Mouse (Mus musculus) forebrain, embryonic 16.5 days (tissue): ENCODE data around the gene Prss46. TPM values are rescaled to one million over a fixed set of nuclear protein-coding genes. Genes with fewer than 3 reads are reported as not detected.
A peak's percentile ranks its signal among the peaks of the same experiment; 100 is the strongest.

Experiments
- ATAC-seq: fragments of 200-750 bp; cut with Nextera tagmentation; 2 replicates; pipeline ENCODE4 v1.8.0; 2017; ENCODE audit warnings: mild to moderate bottlenecking, moderate library complexity
- H3K27ac ChIP-seq: fragments of 300-500 bp; sonication (generic); 2 replicates; pipeline ENCODE4 v1.5.1; 2014; ENCODE audit warnings: low read length, control low read depth
- H3K27me3 ChIP-seq: fragments of 300-500 bp; sonication (generic); replicated peaks from 2 replicates; pipeline ENCODE4 v1.6.1; 2014; ENCODE audit warnings: low read length; ENCODE audit not compliant: control insufficient read depth, insufficient read depth
- H3K36me3 ChIP-seq: fragments of 300-500 bp; sonication (generic); 2 replicates; pipeline ENCODE4 v1.6.1; 2014; ENCODE audit not compliant: control insufficient read depth, insufficient read depth
- H3K4me1 ChIP-seq: fragments of 300-500 bp; sonication (generic); replicated peaks from 2 replicates; pipeline ENCODE4 v1.6.1; 2014; ENCODE audit warnings: low read length; ENCODE audit not compliant: control insufficient read depth, insufficient read depth
- H3K4me2 ChIP-seq: fragments of 300-500 bp; sonication (generic); 2 replicates; pipeline ENCODE4 v1.6.1; 2014; ENCODE audit warnings: mild to moderate bottlenecking, low read length, control low read depth
- H3K4me3 ChIP-seq: fragments of 300-500 bp; sonication (generic); replicated peaks from 2 replicates; pipeline ENCODE4 v1.5.1; 2014; ENCODE audit warnings: mild to moderate bottlenecking, low read length, control low read depth
- H3K9ac ChIP-seq: fragments of 300-500 bp; sonication (generic); replicated peaks from 2 replicates; pipeline ENCODE4 v1.6.1; 2014; ENCODE audit warnings: low read depth, low read length, control low read depth
- H3K9me3 ChIP-seq: fragments of 300-500 bp; sonication (generic); 2 replicates; pipeline ENCODE4 v1.6.1; 2016; ENCODE audit warnings: low read length; ENCODE audit not compliant: control insufficient read depth
- WGBS: fragments of 180-500 bp; shearing (Covaris S2); extraction: QIAGEN DNeasy Blood & Tissue Kit; methylation state at CpG from one replicate; pipeline ENCODE4 v1.1.7; 2014; 5-methylcytosine and 5-hydroxymethylcytosine counted together
- polyA plus RNA-seq: library from polyadenylated mRNA; unstranded; fragments of >200 nt; fragmentation: Nextera tagmentation; extraction: Ambion mirVana; gene quantifications from 2 replicates; pipeline ENCODE4 v1.2.1, GENCODE M21; 2015

The Prss46 gene
- polyA plus RNA-seq, 1 experiment from 2014 or later: not detected

DNA sequence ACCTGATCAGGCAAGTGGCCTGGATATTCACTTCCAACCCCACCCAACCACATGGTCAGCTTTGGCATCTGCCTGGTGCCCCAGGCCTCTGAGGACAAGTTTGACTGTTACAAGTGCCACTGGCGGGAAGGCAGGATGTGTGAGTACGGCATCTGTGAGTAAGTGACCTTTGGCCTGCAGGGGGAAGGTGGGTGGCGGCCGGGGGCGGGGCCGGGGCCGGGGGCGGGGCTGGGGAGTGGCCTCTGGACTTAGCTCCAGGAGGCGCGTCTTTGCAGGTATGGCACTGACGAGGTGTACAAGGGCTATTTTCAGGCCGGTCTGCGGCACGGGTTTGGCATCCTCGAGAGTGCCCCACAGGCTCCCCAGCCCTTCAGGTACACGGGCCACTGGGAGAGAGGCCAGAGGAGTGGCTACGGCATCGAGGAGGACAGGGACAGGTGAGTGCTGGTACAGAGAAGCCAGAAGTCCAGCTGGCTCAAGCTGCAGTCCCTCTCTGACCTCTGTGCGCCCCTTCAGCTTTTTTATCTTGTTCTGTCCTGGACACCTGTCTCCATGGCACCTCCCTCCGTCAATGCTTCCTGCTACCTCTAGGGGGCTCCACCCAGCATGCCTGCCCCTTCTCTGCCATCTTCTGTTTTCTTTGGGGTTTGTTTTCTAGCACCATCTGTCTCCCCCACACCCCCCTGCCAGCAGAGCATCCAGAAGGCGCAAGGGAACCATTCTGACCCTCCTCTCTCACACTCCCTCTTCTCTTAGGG lies 45.9 kb downstream of the Prss46 start:
- H3K9ac ChIP-seq: no peak overlapping the region
- no peak overlapping the region for H3K4me3 ChIP-seq
- H3K27ac ChIP-seq: no peak overlapping the region
- no peak overlapping the region for H3K4me2 ChIP-seq
- ATAC-seq: no peak
- no peaks in the 10 kb centered on the region for H3K27me3 ChIP-seq
- WGBS: 13% methylated on average over 19 of the region's 21 CpGs
- no peaks in the 10 kb centered on the region for H3K4me1 ChIP-seq
- H3K9me3 ChIP-seq: no peaks in the 10 kb centered on the region
- no peaks in the 10 kb centered on the region for H3K36me3 ChIP-seq

DNA sequence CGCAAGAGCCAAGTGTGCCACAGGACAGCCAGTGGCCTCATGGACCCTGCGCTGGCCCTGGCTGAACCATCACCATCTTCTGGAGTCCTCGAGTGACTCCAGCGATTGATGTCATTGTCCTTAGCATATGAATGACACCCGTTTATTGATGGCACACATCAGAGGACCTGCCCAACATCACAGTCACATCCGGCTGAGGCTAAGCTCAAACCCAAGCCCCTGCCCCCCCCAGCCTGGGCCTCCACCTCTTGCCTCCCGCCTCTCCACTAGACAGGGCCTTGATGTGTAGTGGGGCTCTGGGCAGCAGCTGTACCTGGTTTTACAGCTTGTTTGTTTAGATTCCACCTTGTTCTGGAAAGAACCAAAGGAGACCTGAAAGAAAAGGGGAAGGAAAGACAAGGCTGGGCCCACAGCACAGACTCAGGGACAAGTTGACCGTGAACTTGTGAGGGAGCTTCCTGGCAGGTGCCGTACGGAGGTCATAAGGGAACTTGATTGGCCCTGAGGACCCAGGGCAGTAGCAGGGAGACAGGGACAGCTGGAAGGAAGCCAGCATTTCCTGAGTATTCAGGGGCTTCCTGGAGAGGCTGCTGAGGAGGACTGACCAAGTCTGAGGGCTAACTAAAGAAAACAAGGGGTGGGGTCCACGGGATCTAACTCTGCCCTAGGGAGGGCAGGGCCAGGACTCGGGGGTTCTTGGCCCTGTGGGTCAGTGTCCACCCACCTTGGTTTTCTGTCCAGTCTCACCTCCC lies 46.9 kb downstream of the Prss46 start:
- ATAC-seq: no peak
- Histone ChIP-seq H3K27me3 (no peaks in the 10 kb centered on the region), H3K36me3 (no peaks in the 10 kb centered on the region), H3K27ac (no peak overlapping the region), H3K4me3 (no peak overlapping the region), H3K9me3 (no peaks in the 10 kb centered on the region), H3K4me1 (peaks cover 2% of the 10 kb centered on the region), H3K9ac (no peak overlapping the region), H3K4me2 (no peak overlapping the region)
- 81% methylated on average over 12 of the region's 12 CpGs for WGBS

DNA sequence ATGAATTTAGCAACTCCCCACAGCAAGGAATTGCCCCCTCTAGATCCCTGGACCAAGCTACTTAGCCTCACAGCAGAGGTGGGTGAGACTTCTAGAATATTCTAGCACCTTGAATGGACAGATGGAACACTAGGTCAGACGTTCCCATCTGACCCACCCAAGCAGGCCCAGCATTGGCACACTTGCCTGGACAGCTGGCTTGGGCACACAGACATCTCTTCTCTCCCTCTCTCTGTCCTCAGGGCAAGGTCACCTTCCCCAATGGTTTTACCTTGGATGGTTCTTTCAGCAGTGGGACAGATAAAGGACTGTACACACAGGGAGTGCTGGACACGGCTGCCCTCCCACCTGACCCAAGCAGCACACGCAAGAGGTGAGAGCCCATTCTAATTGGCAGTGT lies 48.2 kb downstream of the Prss46 start:
- 87% methylated on average over 3 of the region's 3 CpGs for WGBS
- H3K9me3 ChIP-seq: no peaks in the 10 kb centered on the region
- no peak overlapping the region for H3K4me2 ChIP-seq
- peaks cover 5% of the 10 kb centered on the region for H3K4me1 ChIP-seq
- no peak overlapping the region for H3K4me3 ChIP-seq
- no peak overlapping the region for H3K9ac ChIP-seq
- H3K27me3 ChIP-seq: no peaks in the 10 kb centered on the region
- no peak overlapping the region for H3K27ac ChIP-seq
- no peaks in the 10 kb centered on the region for H3K36me3 ChIP-seq
- no peak for ATAC-seq

DNA sequence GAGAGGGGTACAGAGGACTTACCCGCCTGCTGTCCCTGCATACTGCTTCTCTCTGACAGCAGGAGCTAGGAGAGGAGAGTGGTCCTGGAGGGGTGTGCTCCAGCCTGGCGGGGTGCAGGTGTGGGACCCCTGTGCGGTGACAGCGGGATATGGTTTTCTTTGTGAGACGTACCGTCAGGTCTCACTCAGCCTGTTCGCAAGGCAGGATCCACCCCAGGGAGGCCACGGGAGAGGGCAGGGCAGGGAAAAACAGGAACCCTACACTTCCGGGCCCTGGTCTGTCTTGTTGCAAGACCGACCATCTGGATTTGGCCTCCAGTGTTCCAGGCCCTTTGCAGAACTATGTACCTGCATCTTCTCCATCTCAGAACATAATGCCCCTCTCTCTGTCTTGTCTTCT lies 49.1 kb downstream of the Prss46 start:
- ATAC-seq: no peak
- Histone ChIP-seq H3K9ac (no peak overlapping the region), H3K4me1 (peaks cover 5% of the 10 kb centered on the region), H3K4me3 (no peak overlapping the region), H3K36me3 (no peaks in the 10 kb centered on the region), H3K27ac (no peak overlapping the region), H3K4me2 (no peak overlapping the region), H3K9me3 (no peaks in the 10 kb centered on the region), H3K27me3 (no peaks in the 10 kb centered on the region)
- 66% methylated on average over 10 of the region's 10 CpGs for WGBS

DNA sequence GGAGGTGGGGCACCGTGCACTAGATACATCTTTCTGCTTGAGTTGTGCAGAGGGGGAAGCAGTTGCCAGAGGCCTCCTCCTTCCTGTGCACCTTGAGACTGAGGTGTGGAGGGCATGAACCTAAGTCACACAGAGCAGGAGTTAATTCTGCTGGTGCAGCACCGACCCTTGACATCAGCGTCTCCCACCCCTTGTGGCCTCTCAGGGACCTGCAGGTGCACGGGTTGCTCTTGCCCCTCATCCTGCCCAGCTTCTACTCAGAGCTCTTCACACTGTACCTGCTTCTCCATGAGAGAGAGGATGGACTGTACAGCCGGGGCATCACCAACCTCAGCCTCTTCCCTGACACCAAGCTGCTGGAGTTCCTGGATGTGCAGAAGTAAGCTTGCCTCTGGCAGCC lies 51.2 kb downstream of the Prss46 start:
- H3K27me3 ChIP-seq: no peaks in the 10 kb centered on the region
- H3K27ac ChIP-seq: no peak overlapping the region
- H3K9me3 ChIP-seq: no peaks in the 10 kb centered on the region
- peaks cover 5% of the 10 kb centered on the region for H3K4me1 ChIP-seq
- 59% methylated on average over 5 of the region's 5 CpGs for WGBS
- no peaks in the 10 kb centered on the region for H3K36me3 ChIP-seq
- H3K4me2 ChIP-seq: no peak overlapping the region
- H3K4me3 ChIP-seq: no peak overlapping the region
- no peak for ATAC-seq
- no peak overlapping the region for H3K9ac ChIP-seq

DNA sequence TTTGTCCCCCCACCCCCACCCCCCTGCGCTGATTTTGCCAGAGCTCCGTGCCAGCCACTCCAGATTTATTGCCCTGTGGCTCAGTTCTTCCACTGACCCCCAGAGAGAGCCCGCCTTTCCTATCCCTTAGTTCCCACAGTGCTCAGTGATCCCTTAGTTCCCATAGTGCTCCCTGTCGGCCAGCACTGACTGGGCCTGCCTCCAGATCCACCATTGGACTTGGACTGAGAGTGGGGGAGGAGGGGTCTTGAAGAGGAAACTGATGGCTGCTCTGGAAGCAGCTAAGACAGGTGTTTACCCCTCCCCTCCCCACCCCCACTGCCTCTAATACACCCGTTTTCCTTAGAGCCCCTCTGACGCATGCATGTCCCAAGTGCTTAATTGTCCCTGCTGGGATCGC lies 51.7 kb downstream of the Prss46 start:
- Histone ChIP-seq H3K9ac (no peak overlapping the region), H3K36me3 (no peaks in the 10 kb centered on the region), H3K9me3 (no peaks in the 10 kb centered on the region), H3K27me3 (no peaks in the 10 kb centered on the region), H3K4me2 (peak overlapping the region; percentile 34), H3K4me3 (no peak overlapping the region), H3K27ac (no peak overlapping the region), H3K4me1 (peaks cover 5% of the 10 kb centered on the region)
- 14% methylated on average over 7 of the region's 7 CpGs for WGBS
- ATAC-seq: peak; percentile 18; the same call in 1 of the 2 replicates

DNA sequence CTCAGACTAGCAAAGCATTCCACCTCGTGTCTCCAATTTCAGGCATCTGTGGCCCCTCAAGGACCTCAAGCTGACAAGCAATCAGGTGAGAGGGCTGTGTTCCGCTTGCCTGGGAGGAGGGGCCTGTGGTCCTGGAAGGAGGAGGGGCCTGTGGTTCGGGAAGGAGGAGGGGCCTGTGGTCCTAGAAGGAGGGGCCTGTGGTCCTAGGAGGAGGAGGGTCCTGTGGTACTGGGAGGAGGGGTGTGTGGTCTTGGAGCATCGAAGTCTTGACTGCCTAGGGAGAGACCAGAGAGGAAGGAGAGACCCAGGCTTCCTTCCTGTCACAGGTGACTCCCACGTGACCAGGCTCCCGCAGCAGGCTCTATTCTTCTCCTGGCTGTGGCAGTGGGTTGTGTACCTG lies 52.3 kb downstream of the Prss46 start:
- Histone ChIP-seq H3K4me1 (peaks cover 5% of the 10 kb centered on the region), H3K27ac (no peak overlapping the region), H3K9ac (no peak overlapping the region), H3K4me3 (no peak overlapping the region), H3K27me3 (no peaks in the 10 kb centered on the region), H3K36me3 (no peaks in the 10 kb centered on the region), H3K9me3 (no peaks in the 10 kb centered on the region), H3K4me2 (peak overlapping the region; percentile 34)
- peak; percentile 40; the same call in 1 of the 2 replicates for ATAC-seq
- WGBS: 5% methylated on average over 6 of the region's 6 CpGs

DNA sequence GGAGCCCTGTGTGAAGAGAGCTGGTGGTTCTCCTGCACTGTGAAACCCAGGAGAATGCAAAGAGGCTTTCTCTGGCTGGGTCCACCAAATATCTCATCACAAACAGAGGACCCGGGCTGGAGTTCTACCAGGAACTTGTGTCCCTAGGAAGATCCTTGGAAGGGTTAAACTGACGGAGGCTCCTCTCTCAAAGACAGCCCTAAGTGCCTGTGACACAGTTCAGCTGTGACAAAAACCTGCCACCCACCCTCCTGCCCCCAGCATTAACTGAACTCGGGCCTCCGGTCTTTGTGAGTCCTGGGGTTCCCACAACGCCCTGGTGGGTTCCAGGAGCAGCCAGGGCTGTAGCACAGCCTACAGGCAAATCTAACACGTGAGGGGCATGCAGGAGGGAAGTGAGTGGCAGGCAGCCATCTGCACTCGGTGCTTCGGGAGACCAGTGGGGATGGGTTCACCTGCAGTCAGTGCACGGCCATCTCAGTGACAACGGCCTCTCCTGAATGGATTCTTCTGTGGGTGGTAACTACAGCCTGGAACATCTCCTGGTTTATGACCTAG lies 55.2 kb downstream of the Prss46 start:
- H3K27ac ChIP-seq: no peak overlapping the region
- H3K9ac ChIP-seq: no peak overlapping the region
- H3K4me2 ChIP-seq: no peak overlapping the region
- ATAC-seq: no peak
- H3K9me3 ChIP-seq: no peaks in the 10 kb centered on the region
- H3K4me3 ChIP-seq: no peak overlapping the region
- no peaks in the 10 kb centered on the region for H3K36me3 ChIP-seq
- WGBS: 55% methylated on average over 10 of the region's 10 CpGs
- no peaks in the 10 kb centered on the region for H3K27me3 ChIP-seq
- H3K4me1 ChIP-seq: peaks cover 5% of the 10 kb centered on the region

DNA sequence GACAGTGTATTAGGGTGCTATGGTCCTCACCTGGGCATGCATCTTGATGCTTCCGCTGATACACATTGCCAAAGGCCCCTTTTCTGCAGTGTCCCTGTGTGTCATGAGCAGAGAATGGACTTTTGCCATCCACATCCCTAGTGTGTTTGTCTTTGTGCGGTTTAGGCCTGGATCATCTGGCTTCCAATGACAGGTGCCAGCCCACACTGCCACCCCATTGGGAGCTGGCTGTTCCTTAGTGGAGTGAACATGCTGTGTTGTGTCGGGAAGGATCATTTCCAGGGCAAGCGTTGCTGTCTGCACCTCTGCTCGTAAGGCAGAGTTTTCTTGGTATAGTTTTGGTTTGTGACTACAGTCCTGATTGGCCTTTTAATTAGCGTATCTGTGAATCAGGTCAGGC lies 56.9 kb downstream of the Prss46 start:
- Histone ChIP-seq H3K4me1 (peaks cover 4% of the 10 kb centered on the region), H3K4me2 (no peak overlapping the region), H3K9ac (no peak overlapping the region), H3K9me3 (no peaks in the 10 kb centered on the region), H3K27me3 (no peaks in the 10 kb centered on the region), H3K36me3 (no peaks in the 10 kb centered on the region), H3K4me3 (no peak overlapping the region), H3K27ac (no peak overlapping the region)
- 76% methylated on average over 6 of the region's 6 CpGs for WGBS
- no peak for ATAC-seq
